Mouse (Mus musculus) CD4-positive, CD25-positive, alpha-beta regulatory T cell, adult 9 weeks (primary cell): ENCODE measurements around the gene Mapk10. TPM values are rescaled to one million over a fixed set of nuclear protein-coding genes. Genes with fewer than 3 reads are reported as not detected.

Source experiments
- polyA plus RNA-seq: library from polyadenylated mRNA; unstranded; fragments of 100-300 nt; shearing (Covaris generic); gene quantifications from one replicate; pipeline ENCODE4 v1.2.1, GENCODE M21; 2017

Mapk10 gene
- polyA plus RNA-seq: not detected

DNA sequence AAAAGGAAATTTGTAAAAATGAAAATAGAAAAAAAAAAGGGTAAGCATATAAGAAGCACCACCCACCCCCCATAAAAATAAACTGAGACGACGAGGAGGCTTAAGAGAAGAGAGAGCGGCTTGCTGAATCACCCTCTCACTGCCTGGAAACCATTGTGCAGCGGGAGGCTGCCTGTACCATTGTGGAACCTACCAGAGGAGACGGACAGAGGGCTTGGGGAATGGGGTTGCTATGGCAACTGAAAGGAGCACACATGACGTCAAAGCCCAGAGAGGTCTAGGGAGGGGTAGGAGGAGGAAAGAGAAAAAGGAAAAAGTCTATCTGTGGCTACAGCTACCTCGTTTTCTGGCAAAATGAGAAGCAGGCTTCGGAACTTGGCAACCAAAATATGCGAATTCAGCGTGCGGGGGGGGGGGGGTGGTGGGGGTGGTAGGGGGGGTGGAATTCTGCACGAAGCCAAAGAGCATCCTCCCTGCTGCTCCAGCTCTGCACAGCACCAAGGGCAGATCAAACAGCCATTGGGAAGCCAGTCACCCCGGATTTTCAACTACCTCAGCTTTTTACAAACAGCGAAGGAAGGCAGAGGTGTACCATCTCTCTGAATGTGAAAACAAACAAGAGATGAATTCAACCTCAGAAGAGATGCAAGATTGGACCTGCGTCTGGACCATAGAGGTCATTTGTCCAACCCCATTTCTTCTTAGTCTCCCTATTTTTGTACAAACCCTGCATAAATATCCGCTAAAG, at the start of gene Mapk10:
Mapk10 (minus strand) TSS at position 234 of the 748 bp plus-strand sequence.

Other genes starting within 250 kb of the Mapk10 start
- 26.4 TPM for gene Ptpn13, start 213.9 kb upstream of the Mapk10 start, polyA plus RNA-seq